Mouse (Mus musculus): ENCODE data around the gene Trim17.
A peak's percentile ranks its signal among the peaks of the same experiment; 100 is the strongest.

Gene Trim17

GRCm38 (mm10) chr11:58968551-58968950, 14.1 kb downstream of the Trim17 start:
- no peak for DNase-seq (ENCODE audit: low read depth, low spot score)

GRCm38 (mm10) chr11:58969027-58969426, 14.5 kb downstream of the Trim17 start:
- no peak for DNase-seq (ENCODE audit: low read depth, low spot score)

GRCm38 (mm10) chr11:58969659-58970058, 15.2 kb downstream of the Trim17 start:
- DNase-seq (ENCODE audit: low read depth, low spot score), result no peak

- DNase-seq (ENCODE audit: low read depth, low spot score), result peak; percentile 29
Measured at GRCm38 (mm10) chr11:58970831-58971530, 16.5 kb downstream of the Trim17 start.

- no peak for DNase-seq (ENCODE audit: low read depth, low spot score)
Measured at GRCm38 (mm10) chr11:58971796-58972195, 17.3 kb downstream of the Trim17 start.

GRCm38 (mm10) chr11:58974414-58974813, 19.9 kb downstream of the Trim17 start:
- DNase-seq (ENCODE audit: low read depth, low spot score), result no peak

- DNase-seq (ENCODE audit: low read depth, low spot score), result peak; percentile 44
Measured at GRCm38 (mm10) chr11:58977150-58977549, 22.7 kb downstream of the Trim17 start.

GRCm38 (mm10) chr11:58977607-58978026, 23.1 kb downstream of the Trim17 start:
- no peak for DNase-seq (ENCODE audit: low read depth, low spot score)

- DNase-seq (ENCODE audit: low read depth, low spot score), result peak; percentile 89
Measured at GRCm38 (mm10) chr11:58978027-58978705, 23.7 kb downstream of the Trim17 start, which contains the start of gene Trim11. Gene Trim11 (plus strand): TSS chr11:58978093.

- peak; percentile 25 for DNase-seq (ENCODE audit: low read depth, low spot score)
Measured at GRCm38 (mm10) chr11:58978706-58979030, 24.2 kb downstream of the Trim17 start.

- DNase-seq (ENCODE audit: low read depth, low spot score), result no peak
Measured at GRCm38 (mm10) chr11:58979183-58979582, 24.7 kb downstream of the Trim17 start.

- DNase-seq (ENCODE audit: low read depth, low spot score), result no peak
Measured at GRCm38 (mm10) chr11:58979661-58980060, 25.2 kb downstream of the Trim17 start.

- peak; percentile 32 for DNase-seq (ENCODE audit: low read depth, low spot score)
Measured at GRCm38 (mm10) chr11:58980381-58980990, 26.0 kb downstream of the Trim17 start.

- DNase-seq (ENCODE audit: low read depth, low spot score), result peak; percentile 66
Measured at GRCm38 (mm10) chr11:58981541-58982447, 27.3 kb downstream of the Trim17 start.

GRCm38 (mm10) chr11:58982471-58983097, 28.1 kb downstream of the Trim17 start:
- no peak for DNase-seq (ENCODE audit: low read depth, low spot score)

- DNase-seq (ENCODE audit: low read depth, low spot score), result no peak
Measured at GRCm38 (mm10) chr11:58983691-58984341, 29.3 kb downstream of the Trim17 start.

- DNase-seq (ENCODE audit: low read depth, low spot score), result no peak
Measured at GRCm38 (mm10) chr11:58984657-58985056, 30.2 kb downstream of the Trim17 start.

GRCm38 (mm10) chr11:58985299-58985917, 30.9 kb downstream of the Trim17 start:
- no peak for DNase-seq (ENCODE audit: low read depth, low spot score)

GRCm38 (mm10) chr11:58989166-58989565, 34.7 kb downstream of the Trim17 start:
- DNase-seq (ENCODE audit: low read depth, low spot score), result no peak

GRCm38 (mm10) chr11:58990141-58990540, 35.7 kb downstream of the Trim17 start:
- DNase-seq (ENCODE audit: low read depth, low spot score), result peak; percentile 45
